Mouse (Mus musculus): ENCODE data around the gene Gpr55.

DNA sequence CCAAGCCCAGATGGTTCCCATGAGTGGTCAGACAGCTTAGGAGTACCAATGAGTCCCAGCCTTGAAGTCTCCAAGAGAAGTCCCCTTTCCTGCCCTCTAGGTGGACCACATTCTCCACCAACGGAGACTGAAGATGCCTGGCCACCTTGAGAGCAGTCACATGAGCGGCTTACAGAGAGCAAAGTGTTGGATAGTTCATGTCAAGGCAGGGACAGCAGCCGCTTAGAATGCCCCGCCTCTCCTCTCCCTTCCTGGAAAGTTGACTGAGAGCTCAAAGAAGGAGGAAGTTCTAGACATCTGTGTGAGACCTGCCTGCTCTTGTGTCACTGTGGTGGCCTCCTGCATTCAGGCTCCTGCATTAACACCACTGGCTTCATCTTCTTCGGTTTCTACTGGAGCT is at the start of gene Gpr55:
- TF ChIP-seq MAFK (IDR thresholded peaks at IDR 0.05; ENCODE audit: insufficient read depth, low read depth, low read length) (no peak), CHD2 (IDR thresholded peaks at IDR 0.05; ENCODE audit: low read depth, low read length) (no peak)

Data from ES-E14 (cell line).